Mouse (Mus musculus): Measurements from ENCODE around the gene Ttc4. TPM values are rescaled to one million over a fixed set of nuclear protein-coding genes. Genes with fewer than 3 reads are reported as not detected.
A peak's percentile ranks its signal among the peaks of the same experiment; 100 is the strongest.

Ttc4 gene
- polyA plus RNA-seq, 1 experiment from 2014 or later, result 99.6 TPM

GRCm38 (mm10) chr4:106622712-106623111 is 56.0 kb downstream of the Ttc4 start:
- no peaks in the 10 kb centered on the region for H3K4me1 ChIP-seq
- no peak overlapping the region for H3K4me3 ChIP-seq
- no peak overlapping the region for H3K9ac ChIP-seq
- no peak for ATAC-seq (ENCODE audit: low FRiP score)
- WGBS, result 31% methylated on average over 28 of the region's 28 CpGs
- H3K27ac ChIP-seq, result no peak overlapping the region
- H3K27me3 ChIP-seq, result peaks cover 48% of the 10 kb centered on the region
- H3K36me3 ChIP-seq, result no peaks in the 10 kb centered on the region
- no peaks in the 10 kb centered on the region for H3K9me3 ChIP-seq (replicated peaks)
- H3K4me2 ChIP-seq (replicated peaks), result no peak overlapping the region

- Histone ChIP-seq H3K4me2 (replicated peaks) (0 out of 2 replicates have a peak within 1 kb of the TSS, but pooled peaks have one; percentile 8), H3K9ac (no peak within 1 kb of the TSS), H3K4me1 (peaks cover 6% of the 10 kb centered on the region), H3K27me3 (peaks cover 52% of the 10 kb centered on the region), H3K27ac (no peak within 1 kb of the TSS), H3K36me3 (no peaks in the 10 kb centered on the region), H3K4me3 (no peak within 1 kb of the TSS), H3K9me3 (replicated peaks) (no peaks in the 10 kb centered on the region)
- no peak for ATAC-seq (ENCODE audit: low FRiP score)
- WGBS, result 21% methylated on average over 16 of the region's 16 CpGs
Observed at GRCm38 (mm10) chr4:106622030-106622493, 56.7 kb downstream of the Ttc4 start, which contains the start of gene Ttc22. Gene Ttc22, plus strand, starts transcription at chr4:106622432.

DNA sequence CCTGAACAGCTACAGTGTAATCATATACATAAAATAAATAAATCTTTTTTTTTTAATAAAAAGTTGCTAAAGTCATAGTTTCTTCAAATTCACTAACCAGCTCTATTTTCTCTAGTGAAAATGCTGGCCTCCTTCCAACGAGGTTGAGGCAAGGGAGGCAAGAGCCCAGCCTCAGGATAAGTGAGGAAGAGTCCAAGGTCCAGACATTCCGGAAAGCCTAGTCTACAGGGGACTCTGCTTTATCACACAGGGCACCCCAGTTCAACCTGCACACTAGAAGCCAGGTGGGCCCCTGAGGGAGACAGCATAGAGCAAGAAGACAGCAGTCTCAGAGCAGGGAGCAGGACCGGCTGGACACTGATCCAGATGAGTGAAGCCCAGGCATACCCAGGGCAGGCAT is 57.3 kb downstream of the Ttc4 start:
- Histone ChIP-seq H3K27ac (no peak overlapping the region), H3K9me3 (replicated peaks) (no peaks in the 10 kb centered on the region), H3K36me3 (no peaks in the 10 kb centered on the region), H3K4me2 (replicated peaks) (no peak overlapping the region), H3K9ac (no peak overlapping the region), H3K4me1 (peaks cover 10% of the 10 kb centered on the region), H3K27me3 (peaks cover 55% of the 10 kb centered on the region), H3K4me3 (no peak overlapping the region)
- WGBS, result 76% methylated on average over 3 of the region's 3 CpGs
- ATAC-seq (ENCODE audit: low FRiP score), result no peak

DNA sequence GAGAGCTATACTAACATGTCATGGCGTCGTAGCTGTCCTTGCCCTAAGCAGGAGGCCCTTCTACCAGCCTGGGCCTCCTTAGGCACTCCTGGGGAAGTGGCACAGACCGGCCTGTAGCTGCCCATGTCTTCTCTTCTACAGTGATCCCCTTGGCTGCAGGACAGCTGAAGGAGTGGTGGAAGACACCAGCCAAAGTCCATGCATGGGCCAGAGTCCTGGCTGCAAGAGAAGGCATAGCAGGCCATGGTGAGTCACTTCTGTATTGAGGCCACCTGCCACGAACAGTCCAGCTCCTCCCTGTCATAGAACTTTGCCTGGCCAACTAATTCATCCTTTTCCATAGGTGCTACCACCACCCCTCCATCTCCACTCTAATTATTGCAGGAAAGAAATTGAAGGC is 59.8 kb downstream of the Ttc4 start:
- Histone ChIP-seq H3K4me2 (replicated peaks) (no peak overlapping the region), H3K9me3 (replicated peaks) (no peaks in the 10 kb centered on the region), H3K4me3 (no peak overlapping the region), H3K36me3 (no peaks in the 10 kb centered on the region), H3K27ac (no peak overlapping the region), H3K27me3 (peaks cover 43% of the 10 kb centered on the region), H3K4me1 (peaks cover 13% of the 10 kb centered on the region), H3K9ac (no peak overlapping the region)
- 88% methylated on average over 4 of the region's 4 CpGs for WGBS
- ATAC-seq (ENCODE audit: low FRiP score), result no peak

DNA sequence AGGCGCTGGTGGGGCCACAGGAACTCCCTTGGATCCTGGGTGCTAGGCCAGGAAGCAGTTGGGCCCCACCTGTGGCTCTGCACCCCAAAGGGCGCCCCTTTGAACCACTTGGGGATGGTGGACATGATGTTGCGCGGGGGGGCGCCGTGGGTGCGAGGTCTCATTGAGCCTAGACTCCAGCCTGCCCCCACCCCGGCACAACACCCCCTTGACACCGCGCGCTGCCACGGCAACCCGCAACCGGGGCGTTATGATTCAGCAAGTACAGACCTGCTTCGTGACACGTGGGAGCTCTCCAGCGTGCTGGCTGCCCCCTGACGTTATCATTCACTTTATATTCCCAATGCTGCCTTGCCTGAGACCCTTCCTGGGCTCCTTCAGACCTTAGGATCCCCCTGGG is 61.7 kb downstream of the Ttc4 start, which contains the start of gene Lexm:
TSS of gene Lexm (minus strand) at position 186 of the 400 bp plus-strand sequence.
- peak within 1 kb of the TSS; percentile 46 for H3K4me2 ChIP-seq (replicated peaks)
- H3K9me3 ChIP-seq (replicated peaks), result no peaks in the 10 kb centered on the region
- no peaks in the 10 kb centered on the region for H3K36me3 ChIP-seq
- peak within 1 kb of the TSS; percentile 17; the same call in 1 of the 2 replicates for H3K4me3 ChIP-seq
- no peak for ATAC-seq (ENCODE audit: low FRiP score)
- peaks cover 13% of the 10 kb centered on the region for H3K4me1 ChIP-seq
- peaks cover 26% of the 10 kb centered on the region for H3K27me3 ChIP-seq
- H3K27ac ChIP-seq, result no peak within 1 kb of the TSS
- WGBS, result 4% methylated on average over 19 of the region's 19 CpGs
- H3K9ac ChIP-seq, result no peak within 1 kb of the TSS

GRCm38 (mm10) chr4:106615637-106616036 is 63.1 kb downstream of the Ttc4 start:
- H3K36me3 ChIP-seq, result no peaks in the 10 kb centered on the region
- H3K4me2 ChIP-seq (replicated peaks), result no peak overlapping the region
- no peak overlapping the region for H3K27ac ChIP-seq
- H3K9ac ChIP-seq, result no peak overlapping the region
- H3K27me3 ChIP-seq, result peaks cover 19% of the 10 kb centered on the region
- H3K9me3 ChIP-seq (replicated peaks), result no peaks in the 10 kb centered on the region
- no peak overlapping the region for H3K4me3 ChIP-seq
- H3K4me1 ChIP-seq, result peaks cover 13% of the 10 kb centered on the region
- no peak for ATAC-seq (ENCODE audit: low FRiP score)
- WGBS, result 85% methylated on average over 12 of the region's 12 CpGs

GRCm38 (mm10) chr4:106614881-106615280 is 63.9 kb downstream of the Ttc4 start:
- Histone ChIP-seq H3K27ac (no peak overlapping the region), H3K4me3 (no peak overlapping the region), H3K4me2 (replicated peaks) (no peak overlapping the region), H3K27me3 (peaks cover 19% of the 10 kb centered on the region), H3K9ac (no peak overlapping the region), H3K9me3 (replicated peaks) (no peaks in the 10 kb centered on the region), H3K4me1 (peaks cover 13% of the 10 kb centered on the region), H3K36me3 (no peaks in the 10 kb centered on the region)
- WGBS, result 87% methylated on average over 9 of the region's 9 CpGs
- no peak for ATAC-seq (ENCODE audit: low FRiP score)

DNA sequence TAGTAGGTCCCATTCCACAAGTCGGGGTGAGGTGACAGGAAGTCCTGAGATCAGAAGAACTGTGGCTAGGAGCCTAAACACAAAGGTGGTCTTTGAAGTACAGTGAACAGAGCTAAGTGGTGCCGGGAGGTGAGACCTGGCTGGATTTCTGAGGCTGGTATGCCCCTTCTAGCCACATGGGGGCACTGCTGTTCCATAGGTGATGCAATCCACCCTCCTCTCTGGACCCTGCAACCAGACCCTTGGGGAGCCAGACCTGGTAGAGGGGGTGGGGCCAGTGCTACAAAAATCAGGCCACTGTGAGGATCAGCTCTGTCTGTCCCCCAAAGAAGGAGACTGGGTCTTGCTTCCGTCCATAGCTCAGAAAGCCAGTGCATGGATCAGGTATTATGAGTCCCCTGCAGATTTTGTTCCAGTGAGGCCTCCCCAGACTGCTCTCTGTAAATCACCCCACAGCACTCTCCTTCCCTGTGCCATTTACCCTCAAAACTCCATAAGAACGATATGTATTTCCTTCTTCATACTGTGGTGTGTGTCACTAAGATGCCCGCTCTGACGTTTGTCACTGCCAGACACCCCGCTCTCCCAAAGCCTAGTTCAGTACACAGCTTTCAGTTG is 64.5 kb downstream of the Ttc4 start:
- Histone ChIP-seq H3K4me3 (no peak overlapping the region), H3K9me3 (replicated peaks) (no peaks in the 10 kb centered on the region), H3K4me2 (replicated peaks) (no peak overlapping the region), H3K36me3 (no peaks in the 10 kb centered on the region), H3K27me3 (peaks cover 19% of the 10 kb centered on the region), H3K4me1 (peaks cover 13% of the 10 kb centered on the region), H3K9ac (no peak overlapping the region), H3K27ac (no peak overlapping the region)
- WGBS, result 43% methylated on average over 7 of the region's 7 CpGs
- peak; percentile 69; the same call in 1 of the 2 replicates for ATAC-seq (ENCODE audit: low FRiP score)

DNA sequence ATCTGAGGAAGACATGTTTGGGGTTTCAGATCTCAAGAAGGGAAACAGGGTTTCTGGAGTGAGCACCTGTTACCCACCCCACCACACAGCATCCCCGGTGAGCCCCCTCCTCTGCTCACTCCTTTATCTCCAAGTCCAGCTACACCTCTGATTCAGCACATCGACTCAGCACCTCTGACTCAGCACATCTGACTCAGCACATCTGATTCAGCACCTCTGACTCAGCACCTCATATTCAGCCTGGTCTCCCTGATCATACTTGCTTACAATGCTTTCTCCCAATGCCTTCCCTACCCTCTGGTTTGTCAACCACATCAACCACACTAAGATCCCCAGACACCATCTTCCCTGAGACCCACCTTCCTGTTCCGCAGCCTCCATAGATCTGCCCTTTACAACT is 65.2 kb downstream of the Ttc4 start:
- ATAC-seq (ENCODE audit: low FRiP score), result no peak
- WGBS, result 74% methylated on average over 3 of the region's 3 CpGs
- H3K36me3 ChIP-seq, result no peaks in the 10 kb centered on the region
- no peak overlapping the region for H3K4me2 ChIP-seq (replicated peaks)
- H3K9me3 ChIP-seq (replicated peaks), result no peaks in the 10 kb centered on the region
- peaks cover 19% of the 10 kb centered on the region for H3K27me3 ChIP-seq
- H3K27ac ChIP-seq, result no peak overlapping the region
- H3K4me1 ChIP-seq, result peaks cover 13% of the 10 kb centered on the region
- no peak overlapping the region for H3K4me3 ChIP-seq
- no peak overlapping the region for H3K9ac ChIP-seq

GRCm38 (mm10) chr4:106613105-106613504 is 65.6 kb downstream of the Ttc4 start:
- Histone ChIP-seq H3K27me3 (peaks cover 19% of the 10 kb centered on the region), H3K4me1 (peaks cover 13% of the 10 kb centered on the region), H3K9ac (no peak overlapping the region), H3K9me3 (replicated peaks) (no peaks in the 10 kb centered on the region), H3K27ac (no peak overlapping the region), H3K4me3 (no peak overlapping the region), H3K36me3 (no peaks in the 10 kb centered on the region), H3K4me2 (replicated peaks) (no peak overlapping the region)
- WGBS, result 83% methylated on average over 8 of the region's 8 CpGs
- ATAC-seq (ENCODE audit: low FRiP score), result no peak

Other genes starting within 250 kb of the Ttc4 start
- 1.0 and 1.1 TPM in 2 replicates for gene Pcsk9, start 214.6 kb downstream of the Ttc4 start, polyA plus RNA-seq (2016; fragmentation: Nextera tagmentation; extraction: Ambion mirVana)
- 0.08 TPM in 1 of 2 replicates, not detected in the other for gene Bsnd, start 186.7 kb downstream of the Ttc4 start, polyA plus RNA-seq (2016; fragmentation: Nextera tagmentation; extraction: Ambion mirVana)
- gene Dhcr24, start 117.9 kb downstream of the Ttc4 start, polyA plus RNA-seq (2016; fragmentation: Nextera tagmentation; extraction: Ambion mirVana), result 6.9 and 7.3 TPM in 2 replicates
- 0.29 and 0.70 TPM in 2 replicates for gene Lexm, start 61.7 kb downstream of the Ttc4 start, polyA plus RNA-seq (2016; fragmentation: Nextera tagmentation; extraction: Ambion mirVana)
- gene Ttc22, start 56.5 kb downstream of the Ttc4 start, polyA plus RNA-seq (2016; fragmentation: Nextera tagmentation; extraction: Ambion mirVana), result 0.68 and 0.83 TPM in 2 replicates
- 10.6 and 11.7 TPM in 2 replicates for gene Pars2, start 27.9 kb downstream of the Ttc4 start, polyA plus RNA-seq (2016; fragmentation: Nextera tagmentation; extraction: Ambion mirVana)
- gene Mroh7, start 52.0 kb upstream of the Ttc4 start, polyA plus RNA-seq (2016; fragmentation: Nextera tagmentation; extraction: Ambion mirVana), result 0.81 and 0.91 TPM in 2 replicates
- not detected in 2 replicates for gene Fam151a, start 54.9 kb upstream of the Ttc4 start, polyA plus RNA-seq (2016; fragmentation: Nextera tagmentation; extraction: Ambion mirVana)
- gene Acot11, start 126.1 kb upstream of the Ttc4 start, polyA plus RNA-seq (2016; fragmentation: Nextera tagmentation; extraction: Ambion mirVana), result 2.4 TPM in 2 replicates
- 285 and 302 TPM in 2 replicates for gene Ssbp3, start 231.8 kb upstream of the Ttc4 start, polyA plus RNA-seq (2016; fragmentation: Nextera tagmentation; extraction: Ambion mirVana)